Mouse (Mus musculus): ENCODE data around the gene Vgll3.

Vgll3 gene

DNA sequence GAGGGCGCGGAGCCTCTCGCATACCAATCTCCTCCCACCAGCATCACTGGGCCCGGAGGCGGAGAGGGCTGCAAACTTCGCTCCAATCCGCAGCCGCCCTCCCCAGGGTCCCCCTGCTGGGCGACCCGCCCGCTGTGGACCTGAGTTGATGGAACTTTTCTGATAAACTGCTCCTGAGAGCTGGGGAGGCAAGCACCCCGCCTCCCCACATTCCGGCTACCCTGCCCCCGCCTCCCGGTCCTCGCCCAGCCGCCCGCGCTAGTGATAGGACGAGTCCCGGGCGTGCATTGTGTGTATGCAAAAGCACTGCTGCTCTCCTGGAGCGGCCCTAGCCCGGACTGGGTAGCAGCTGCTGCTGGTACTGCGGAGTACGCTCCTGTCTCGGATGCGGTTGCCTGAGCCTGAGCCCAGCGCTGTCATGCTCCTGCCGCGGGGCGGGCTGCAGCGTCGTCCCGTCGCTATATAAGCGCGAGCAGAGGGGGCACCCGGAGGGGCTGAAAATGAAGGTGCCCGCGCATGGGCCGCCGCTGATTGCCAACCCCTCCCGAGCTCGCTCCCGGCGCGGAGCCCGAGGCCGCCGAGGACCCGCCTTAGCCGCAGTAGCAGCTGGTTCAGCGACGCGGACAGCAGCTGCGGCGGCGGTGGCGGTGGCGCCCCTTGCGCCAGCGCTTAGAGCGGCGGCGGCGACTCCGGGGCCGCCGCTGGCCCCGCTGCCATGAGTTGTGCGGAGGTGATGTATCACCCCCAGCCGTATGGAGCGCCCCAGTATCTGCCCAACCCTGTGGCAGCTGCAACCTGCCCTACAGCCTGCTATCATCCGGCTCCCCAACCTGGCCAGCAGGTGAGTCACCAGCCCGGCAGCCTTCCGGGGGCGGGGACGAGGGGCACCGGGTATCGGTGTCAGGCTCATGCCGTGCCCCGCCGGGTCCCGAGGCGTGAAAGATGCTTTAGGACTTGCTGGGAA lies at the start of gene Vgll3:
TSS of gene Vgll3 (plus strand) at position 340 of the 964 bp plus-strand sequence.
- peak; percentile 53 for DNase-seq (ENCODE audit: low read depth, low spot score)

DNA sequence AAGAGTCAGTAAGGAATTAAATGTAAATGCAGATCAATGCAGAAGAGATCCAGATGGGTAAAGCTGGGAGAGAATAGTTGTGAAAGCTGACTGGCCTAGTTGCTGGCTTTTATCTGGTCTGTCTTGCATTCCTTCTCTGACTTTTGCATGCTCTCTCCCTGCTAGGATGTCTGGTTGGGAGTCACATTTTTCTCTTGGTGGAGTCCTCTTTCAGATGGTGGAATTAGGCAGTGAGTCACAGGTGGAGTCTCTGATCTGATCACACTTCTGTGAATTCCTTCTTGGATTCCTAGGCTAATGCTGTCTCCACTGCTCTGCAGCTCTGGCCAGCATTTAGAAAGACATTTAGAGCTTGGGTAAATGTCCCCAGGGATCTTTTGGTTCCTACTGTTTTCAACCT lies 49.1 kb upstream of the Vgll3 start:
- DNase-seq (ENCODE audit: low read depth, low spot score) = peak; percentile 2

- DNase-seq (ENCODE audit: low read depth, low spot score) = peak; percentile 36
These were observed 29.1 kb upstream of the Vgll3 start for GRCm38 (mm10) chr16:65785959-65786358.

DNA sequence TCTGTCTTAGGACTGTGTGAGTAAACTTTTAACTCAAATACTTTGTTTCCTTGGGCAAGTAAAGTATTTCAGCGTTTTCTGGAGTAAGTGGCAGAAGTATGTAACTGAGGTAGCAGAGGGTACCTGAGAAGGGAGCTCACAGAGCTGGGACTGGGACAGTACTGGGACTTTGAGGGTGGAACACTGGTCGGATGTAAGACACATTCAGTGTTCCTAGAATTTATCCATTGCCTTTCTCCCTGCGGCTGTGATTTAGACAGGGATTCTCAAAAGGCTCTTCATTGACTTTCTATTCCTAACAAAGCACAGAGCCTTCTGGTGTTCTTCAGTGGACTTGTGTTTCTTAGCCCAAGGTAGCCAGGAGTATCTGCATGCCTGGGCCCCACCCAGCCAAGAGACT lies 1.0 kb downstream of the Vgll3 start:
- DNase-seq (ENCODE audit: low read depth, low spot score) = no peak

- no peak for DNase-seq (ENCODE audit: low read depth, low spot score)
These were observed 3.7 kb downstream of the Vgll3 start for GRCm38 (mm10) chr16:65818779-65819178.

GRCm38 (mm10) chr16:65820803-65821202 lies 5.7 kb downstream of the Vgll3 start:
- DNase-seq (ENCODE audit: low read depth, low spot score) = no peak

GRCm38 (mm10) chr16:65823721-65824120 lies 8.7 kb downstream of the Vgll3 start:
- no peak for DNase-seq (ENCODE audit: low read depth, low spot score)

DNA sequence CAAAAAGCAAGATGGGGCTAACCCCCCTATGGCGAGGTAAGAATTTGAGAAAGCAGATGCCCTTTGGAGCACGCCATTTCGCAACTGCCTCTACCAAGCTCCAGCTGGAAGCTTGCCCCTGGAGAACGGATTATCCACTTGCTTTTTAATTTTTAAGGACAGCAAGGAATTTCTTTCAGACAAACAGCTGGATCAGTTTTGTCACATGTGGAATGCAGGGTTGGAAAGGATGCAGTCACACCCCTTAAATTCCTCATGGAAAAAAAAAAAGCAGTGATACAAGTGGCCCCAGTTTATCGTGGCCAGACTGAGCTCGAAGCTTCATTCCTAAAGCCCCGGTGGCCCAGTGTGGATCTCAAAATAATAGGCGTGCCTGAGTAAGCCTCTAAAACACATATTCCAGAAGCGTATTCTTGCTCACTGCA lies 13.1 kb downstream of the Vgll3 start:
- DNase-seq (ENCODE audit: low read depth, low spot score) = no peak

DNA sequence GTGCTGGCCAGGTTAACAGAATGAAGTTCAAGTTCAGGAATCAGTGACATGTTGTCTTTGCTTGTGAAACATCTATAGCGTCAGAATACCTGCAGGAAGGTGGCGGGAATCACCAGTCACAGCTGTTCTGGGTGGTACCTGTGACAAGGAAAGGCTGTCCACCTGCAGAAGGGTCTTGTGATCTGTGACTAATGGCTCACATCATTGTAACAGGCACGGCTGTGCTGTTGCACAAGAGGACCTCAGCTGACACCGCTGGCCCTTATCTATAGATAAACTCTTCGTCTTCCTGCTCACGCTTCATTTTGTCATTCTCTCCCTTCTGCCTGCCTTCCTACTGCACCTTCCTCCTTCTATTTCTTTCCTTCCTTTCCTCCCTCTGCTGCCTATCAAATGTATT lies 14.0 kb downstream of the Vgll3 start:
- no peak for DNase-seq (ENCODE audit: low read depth, low spot score)

GRCm38 (mm10) chr16:65834721-65835120 lies 19.7 kb downstream of the Vgll3 start:
- DNase-seq (ENCODE audit: low read depth, low spot score) = no peak

- DNase-seq (ENCODE audit: low read depth, low spot score) = no peak
These were observed 35.1 kb downstream of the Vgll3 start for GRCm38 (mm10) chr16:65850126-65850525.

GRCm38 (mm10) chr16:65864471-65864870 lies 49.4 kb downstream of the Vgll3 start:
- no peak for DNase-seq (ENCODE audit: low read depth, low spot score)

DNA sequence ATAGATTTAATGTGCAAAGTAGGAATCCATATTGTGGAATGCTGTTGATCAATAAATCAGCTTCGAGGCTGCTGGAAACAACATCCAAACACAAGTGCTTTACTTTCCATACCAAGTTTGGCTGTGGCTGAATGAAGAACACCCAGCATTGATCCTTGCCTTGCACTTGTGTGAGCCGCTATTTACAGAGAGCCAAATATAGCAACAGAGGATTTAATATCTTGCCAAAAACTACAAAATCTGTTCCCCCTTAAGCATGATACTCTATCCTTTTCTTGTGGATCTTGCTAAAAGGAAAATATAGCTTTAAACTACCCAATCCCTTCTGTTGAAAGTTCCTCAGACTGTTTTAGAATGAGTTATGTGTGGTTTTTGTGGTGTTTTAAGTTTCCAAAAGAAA lies 52.9 kb downstream of the Vgll3 start:
- DNase-seq (ENCODE audit: low read depth, low spot score) = no peak

DNA sequence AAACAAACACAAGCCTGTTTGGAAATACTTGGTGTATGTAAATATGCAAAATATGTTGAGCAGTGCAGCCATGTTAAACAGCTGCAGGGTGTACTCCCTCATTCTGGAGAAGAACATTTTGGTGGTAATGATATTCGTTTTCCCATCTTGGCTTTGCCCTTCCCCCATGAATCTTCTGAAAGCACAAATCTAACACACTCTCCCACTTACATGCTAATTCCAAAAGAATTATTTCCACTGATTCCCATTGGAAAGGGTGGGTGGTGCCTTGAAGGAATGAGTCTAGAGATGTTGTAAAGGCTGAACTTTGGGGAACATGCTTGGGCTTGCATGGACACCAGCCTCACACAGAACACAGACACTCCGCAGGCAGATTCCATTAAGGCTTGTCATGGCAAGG lies 53.9 kb downstream of the Vgll3 start:
- peak; percentile 10 for DNase-seq (ENCODE audit: low read depth, low spot score)

GRCm38 (mm10) chr16:65888940-65889339 lies 73.9 kb downstream of the Vgll3 start:
- no peak for DNase-seq (ENCODE audit: low read depth, low spot score)
